Mouse (Mus musculus) kidney, postnatal 25 days (tissue): Measurements from ENCODE around the gene Krtap3-2.
"Not testable (repeated sequence)": the region's sequence is repeated elsewhere in the genome, so short reads cannot be mapped to it uniquely, and the experiment has no call there.

Experiments
- DNase-seq, 2 experiments: peaks; one replicate each; pipeline ENCODE4 v3.0.0; 2021; ENCODE audit warnings: mixed read lengths in 2 of 2

Gene Krtap3-2

DNA sequence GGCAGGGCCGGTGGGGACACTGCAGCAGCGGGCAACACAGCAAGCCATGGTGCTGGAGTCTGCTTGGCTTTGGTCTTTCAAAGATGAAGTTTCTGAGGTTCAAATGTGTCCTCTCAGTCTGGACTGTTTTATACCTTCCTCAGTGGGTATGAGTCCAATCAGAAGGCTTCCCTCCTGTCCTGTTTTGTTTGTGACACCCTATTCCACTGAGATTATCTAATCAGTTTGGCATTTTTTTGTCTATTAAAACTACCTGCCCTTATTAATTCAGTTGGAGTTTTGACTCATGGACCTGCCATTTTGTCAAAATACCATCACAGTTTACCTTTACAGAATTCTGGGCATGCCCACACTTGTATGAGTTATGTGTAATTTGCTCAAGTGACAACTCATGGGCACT, at the start of gene Krtap3-2:
TSS of gene Krtap3-2 (minus strand) at position 101 of the 400 bp plus-strand sequence.
- DNase-seq, result no peak

DNA sequence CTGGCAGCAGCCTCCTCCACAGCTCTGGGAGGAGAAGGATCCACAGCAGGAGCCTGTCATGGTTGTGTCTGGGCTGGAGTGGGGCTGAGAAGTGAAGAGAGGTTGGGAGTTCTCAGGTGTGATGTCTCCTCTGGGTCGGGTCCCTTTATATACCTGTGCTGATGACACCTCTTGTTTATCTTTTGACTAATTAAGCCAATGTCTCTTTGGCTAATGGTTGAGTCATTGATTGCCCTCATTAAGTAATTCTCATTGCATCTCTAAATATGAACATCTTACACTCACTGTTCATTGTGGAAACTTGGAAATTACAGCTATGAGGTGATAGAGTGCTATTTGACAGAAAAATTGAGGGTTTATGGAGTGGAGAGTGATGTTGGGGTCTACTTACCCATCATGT, 46.6 kb upstream of the Krtap3-2 start, which contains the start of gene Gm11938:
TSS of gene Gm11938 (minus strand) at position 101 of the 400 bp plus-strand sequence.
- not testable (repeated sequence) for DNase-seq

DNA sequence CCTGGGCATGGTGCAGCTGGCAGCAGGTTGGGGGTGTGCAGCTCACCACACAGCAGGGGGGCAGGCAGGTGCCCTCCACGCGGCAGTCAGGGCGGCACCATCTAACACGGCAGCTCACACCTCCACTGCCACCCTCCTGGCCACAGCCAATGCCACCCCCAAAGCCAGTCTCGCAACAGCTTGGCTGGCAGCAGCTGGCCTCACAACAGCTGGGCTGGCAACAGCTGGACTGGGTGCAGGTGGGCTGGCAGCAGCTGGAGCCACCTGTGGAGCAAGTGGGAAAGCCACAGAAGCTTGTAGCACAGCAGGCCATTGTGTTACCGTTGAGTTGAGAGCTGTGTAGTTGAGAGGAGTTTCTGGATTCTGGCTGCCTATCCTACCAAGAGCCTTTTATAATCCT, 41.1 kb upstream of the Krtap3-2 start, which contains the start of gene Krtap9-3:
TSS of gene Krtap9-3 (minus strand) at position 364 of the 400 bp plus-strand sequence.
- not testable (repeated sequence) for DNase-seq

DNA sequence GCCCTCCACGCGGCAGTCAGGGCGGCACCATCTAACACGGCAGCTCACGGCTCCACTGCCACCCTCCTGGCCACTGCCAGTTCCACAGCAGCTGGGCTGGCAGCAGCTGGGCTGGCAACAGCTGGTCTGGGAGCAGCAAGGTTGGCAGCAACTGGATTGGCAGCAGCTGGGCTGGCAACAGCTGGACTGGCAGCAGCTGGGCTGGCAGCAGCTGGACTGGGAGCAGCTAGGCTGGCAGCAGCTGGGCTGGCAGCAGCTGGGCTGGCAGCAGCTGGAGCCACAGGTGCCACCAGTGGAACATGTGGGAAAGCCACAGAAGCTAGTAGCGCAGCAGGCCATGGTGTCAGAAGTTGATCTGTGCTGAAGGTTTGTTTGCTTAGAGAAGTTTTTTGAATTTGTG, 34.3 kb upstream of the Krtap3-2 start, which contains the start of gene Krtap1-3:
TSS of gene Krtap1-3 (minus strand) at position 359 of the 400 bp plus-strand sequence.
- no peak for DNase-seq

DNA sequence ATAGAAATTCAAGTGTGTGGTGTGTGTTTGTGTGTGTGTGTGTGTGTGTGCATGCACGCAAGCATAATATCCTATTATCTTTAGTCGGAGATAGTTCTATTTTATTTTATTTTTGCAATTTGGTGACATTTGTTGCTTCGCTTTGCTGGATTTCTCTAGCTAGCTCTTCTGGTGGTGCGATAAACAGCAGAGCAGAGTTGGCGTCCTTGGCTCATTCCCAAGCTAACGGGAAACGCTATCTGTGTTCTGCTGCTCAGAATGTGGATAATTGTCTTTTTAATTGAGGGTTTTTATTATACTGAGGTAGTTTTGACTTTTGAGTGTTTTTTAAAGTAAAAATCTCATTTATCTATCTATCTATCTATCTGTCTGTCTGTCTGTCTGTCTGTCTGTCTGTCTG, 28.4 kb upstream of the Krtap3-2 start:
- DNase-seq, result no peak

DNA sequence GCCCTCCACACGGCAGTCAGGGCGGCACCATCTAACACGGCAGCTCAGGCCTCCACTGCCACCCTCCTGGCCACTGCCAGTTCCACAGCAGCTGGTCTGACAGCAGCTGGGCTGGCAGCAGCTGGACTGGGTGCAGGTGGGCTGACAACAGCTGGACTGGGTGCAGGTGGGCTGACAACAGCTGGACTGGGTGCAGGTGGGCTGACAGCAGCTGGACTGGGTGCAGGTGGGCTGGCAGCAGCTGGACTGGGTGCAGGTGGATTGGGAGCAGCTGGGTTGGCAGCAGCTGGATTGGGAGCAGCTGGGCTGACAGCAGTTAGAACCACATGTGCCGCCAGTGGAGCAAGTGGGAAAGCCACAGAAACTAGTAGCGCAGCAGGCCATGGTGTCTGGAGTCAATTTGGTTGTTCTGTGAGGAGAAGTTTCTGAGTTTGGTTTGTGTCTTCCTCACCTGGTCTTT, 26.6 kb upstream of the Krtap3-2 start, which contains the start of gene Krtap1-4:
TSS of gene Krtap1-4 (minus strand) at position 410 of the 460 bp plus-strand sequence.
- DNase-seq, result no peak

DNA sequence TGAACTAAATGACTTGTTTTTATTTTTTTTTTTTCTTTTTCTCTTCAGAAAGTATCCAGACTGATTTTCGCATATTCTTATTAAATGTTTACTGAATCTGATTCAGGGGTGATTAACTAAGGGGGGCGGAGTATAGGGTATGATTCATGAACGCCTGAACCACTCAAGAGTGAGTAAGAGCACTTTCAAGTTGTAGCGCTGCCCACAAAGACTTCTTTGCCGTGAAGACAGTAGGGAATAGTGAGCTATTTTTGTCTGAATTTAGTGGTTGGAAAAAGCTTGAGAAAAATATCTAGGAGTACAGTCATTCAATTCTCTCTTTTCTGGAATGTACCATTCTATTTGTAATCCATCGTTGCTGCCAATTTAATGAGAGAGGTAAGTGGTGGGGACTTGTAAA, 24.9 kb upstream of the Krtap3-2 start:
- no peak for DNase-seq

DNA sequence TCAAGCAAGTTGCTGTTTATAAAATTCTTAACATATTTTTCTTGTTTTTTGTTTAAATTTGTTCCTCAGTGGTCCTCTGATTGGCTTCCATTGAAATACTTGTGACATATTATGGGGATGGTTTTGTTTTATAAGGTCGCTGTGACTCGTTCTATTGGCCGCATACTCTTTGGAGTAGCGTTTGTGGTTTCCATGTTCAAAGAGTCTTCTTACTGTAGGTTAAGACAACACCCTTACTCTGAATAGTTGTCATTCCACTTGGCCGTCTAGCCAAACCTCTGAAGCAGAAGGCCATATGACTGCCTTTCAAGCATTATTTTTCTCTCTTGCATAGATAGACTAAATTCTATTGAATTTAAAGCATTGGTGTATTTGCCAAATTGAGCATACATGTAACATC, 24.4 kb upstream of the Krtap3-2 start:
- DNase-seq, result no peak

DNA sequence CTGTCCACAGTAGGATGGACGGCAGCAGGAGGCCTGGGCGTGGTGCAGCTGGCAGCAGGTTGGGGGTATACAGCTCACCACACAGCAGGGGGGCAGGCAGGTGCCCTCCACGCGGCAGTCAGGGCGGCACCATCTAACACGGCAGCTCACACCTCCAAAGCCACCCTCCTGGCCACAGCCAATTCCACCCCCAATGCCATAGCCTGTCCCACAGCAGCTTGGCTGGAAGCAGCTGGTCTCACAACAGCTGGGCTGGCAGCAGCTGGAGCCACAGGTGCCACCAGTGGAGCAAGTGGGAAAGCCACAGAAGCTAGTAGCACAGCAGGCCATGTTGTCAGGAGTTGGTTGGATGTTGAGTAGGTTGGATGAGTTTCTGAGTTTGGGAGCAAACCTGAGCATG, 24.0 kb upstream of the Krtap3-2 start, which contains the start of gene Krtap1-5:
TSS of gene Krtap1-5 (minus strand) at position 381 of the 400 bp plus-strand sequence.
- DNase-seq, result no peak

DNA sequence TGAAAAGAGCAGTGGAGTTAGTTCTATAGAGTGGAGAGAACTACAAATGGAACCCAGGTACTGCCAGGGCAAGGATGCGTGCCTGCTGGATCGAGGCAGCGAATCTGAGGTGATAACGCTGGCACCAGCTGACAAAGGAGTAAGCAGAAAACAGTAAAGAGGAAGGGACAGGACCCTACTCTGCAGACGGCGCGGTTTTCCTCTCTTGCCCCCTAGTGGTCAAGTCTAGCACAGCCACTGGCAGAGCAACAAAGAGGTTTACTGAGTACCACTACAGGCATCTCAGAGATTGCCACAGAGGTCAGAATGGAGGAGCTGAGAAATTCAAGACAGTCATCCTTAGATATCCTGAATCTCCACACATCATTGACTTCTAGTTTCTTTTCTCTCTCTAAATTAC, 17.5 kb upstream of the Krtap3-2 start:
- DNase-seq, result peak; percentile 66 to 77

DNA sequence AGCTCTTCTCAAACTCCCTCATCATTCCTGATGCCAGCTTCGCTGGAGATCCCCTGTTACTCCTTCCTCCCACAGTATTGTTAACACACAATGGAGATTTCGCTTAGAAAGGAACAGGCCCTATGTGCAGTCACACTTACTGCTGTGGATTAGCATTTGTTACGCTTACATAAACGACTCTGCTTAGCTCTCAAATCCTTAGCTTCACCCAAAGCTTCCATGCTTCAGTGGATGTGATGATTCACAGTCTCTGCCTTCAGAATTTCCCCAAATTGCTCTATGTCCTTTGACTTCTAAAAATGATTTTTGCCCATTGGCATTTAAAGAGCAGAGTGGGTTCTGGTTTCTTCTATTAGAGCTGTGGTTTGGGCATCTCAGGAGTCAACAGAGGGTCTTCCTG, 16.5 kb upstream of the Krtap3-2 start:
- no peak for DNase-seq

DNA sequence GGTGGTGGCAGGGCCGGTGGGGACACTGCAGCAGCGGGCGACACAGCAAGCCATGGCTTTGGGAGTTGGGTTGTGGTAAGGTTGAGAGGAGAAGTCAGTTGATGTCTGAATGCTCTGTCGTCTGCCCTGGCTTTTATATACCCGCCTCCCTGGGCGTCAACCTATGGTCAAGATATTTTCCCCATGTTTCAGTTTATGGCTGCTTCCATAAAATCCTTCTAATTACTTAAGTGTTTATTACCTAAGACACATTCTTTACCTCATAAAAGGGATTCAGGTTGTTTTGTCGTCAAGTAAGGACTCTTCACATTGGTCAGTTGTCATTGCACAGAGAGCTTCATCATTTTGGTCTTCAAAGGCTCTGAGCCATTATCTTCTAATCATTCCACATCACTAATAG, 9.9 kb upstream of the Krtap3-2 start, which contains the start of gene Krtap3-1:
TSS of gene Krtap3-1 (minus strand) at position 101 of the 400 bp plus-strand sequence.
- no peak for DNase-seq

DNA sequence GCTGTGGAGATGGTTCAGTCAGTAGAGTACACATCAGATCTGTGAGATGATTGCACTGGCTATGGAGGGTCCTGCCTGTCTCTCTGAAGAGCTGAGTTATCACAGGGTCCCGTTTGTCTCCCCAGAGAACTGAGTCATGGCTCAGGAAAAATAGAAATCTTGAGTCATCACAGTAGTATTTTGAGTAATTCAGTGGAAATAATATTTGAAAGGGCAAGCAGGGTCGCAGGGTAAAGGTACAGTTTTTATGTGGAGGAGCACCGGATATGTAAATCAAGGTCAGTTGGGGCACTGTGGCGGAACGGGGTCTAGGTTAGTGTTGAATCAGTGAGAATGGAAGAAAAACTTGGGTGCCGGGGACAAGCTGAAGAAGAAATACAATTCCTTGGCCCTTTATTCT, 5.9 kb upstream of the Krtap3-2 start:
- DNase-seq, result no peak

DNA sequence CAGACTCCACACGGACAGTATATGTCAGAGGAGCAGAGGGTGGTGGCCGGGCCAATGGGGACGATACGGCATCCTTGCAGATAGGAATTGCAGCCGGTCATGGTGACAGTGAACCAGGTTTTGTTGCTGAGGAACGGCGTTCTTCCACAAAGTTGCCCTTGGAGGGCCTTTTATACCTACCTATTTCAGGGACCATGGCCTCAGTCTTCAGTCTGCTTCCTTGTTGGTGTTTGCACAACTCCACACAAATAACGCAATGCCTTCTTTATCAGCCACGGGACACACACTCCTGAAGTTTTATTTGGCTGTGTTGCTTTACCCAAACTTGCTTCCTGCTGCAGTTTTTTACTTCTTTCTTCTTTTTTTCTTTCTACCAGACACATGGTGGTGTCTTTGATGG, 2.7 kb upstream of the Krtap3-2 start, which contains the start of gene Gm11939:
TSS of gene Gm11939 (minus strand) at position 101 of the 400 bp plus-strand sequence.
- no peak for DNase-seq

DNA sequence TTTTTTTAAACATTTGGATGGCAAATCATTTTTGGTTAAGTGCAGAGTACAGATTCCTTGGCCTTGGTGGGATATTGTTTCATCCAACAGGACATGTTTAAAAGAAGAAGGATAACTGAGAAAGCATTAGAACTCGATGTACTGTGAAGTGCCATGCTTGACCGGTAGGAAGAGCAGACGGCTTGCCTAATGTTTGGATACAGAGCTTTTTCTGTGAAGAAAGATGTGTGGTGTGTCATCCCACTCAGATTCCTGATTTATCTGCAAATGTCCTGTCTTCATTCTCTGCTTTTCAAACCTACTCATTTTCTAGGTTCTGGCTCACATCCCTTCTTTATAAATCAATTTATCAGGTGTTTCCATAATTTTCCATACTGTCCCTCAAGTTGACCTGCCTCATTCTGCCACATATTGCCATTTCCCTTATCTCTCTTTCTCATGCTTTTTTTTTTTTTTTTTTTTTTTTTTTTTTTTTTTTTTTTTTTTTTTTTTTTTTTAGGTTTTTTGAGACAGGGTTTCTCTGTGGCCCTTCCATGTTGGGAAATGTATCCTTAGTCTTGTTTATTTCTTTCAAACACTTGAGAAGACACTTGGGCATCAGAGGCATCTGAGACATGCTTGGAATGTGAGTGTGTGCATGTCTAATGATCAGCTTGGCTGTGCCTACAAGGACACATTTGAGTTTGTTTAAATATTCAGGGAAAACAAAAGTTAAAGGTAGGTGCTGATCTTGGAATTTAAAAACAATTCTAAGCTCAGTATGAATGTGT, 1.5 kb upstream of the Krtap3-2 start:
- no peak for DNase-seq

DNA sequence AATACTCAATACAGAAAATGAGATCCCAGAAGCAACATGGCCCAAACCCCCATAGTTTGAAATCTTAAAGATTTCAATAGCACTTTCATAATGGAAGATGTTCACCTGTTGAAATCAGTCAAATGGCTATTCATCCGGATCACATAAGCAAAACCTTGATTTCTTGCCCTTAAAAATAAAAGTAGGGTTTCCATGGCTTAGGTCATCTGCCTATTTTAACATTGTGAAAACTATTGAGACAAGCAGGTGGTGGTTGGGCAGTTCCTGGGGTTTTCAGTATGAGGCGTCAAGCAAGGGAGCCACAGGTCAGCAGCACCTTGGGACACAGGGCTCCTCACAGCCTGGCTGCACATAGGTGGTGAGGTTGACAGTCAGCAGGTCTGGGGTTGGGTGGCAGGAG, 458 bp downstream of the Krtap3-2 start:
- no peak for DNase-seq

DNA sequence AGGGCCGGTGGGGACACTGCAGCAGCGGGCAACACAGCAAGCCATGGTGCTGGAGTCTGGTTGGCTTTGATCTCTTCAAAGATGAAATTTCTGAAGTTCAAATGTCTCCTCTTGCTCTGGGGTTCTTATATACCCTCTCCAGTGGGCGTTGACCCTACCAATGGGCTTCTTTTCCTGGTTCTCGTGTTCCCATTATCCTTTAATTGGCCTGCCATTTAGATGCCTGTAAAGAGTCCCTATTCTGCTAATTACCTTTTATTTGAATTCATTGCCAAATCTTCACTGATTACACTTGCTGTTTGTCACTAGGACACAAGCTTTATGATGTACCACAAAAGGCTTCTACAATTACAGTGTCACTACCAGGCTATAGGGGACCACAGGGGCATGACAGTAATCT, 5.9 kb downstream of the Krtap3-2 start, which contains the start of gene Krtap3-3:
TSS of gene Krtap3-3 (minus strand) at position 101 of the 400 bp plus-strand sequence.
- no peak for DNase-seq

DNA sequence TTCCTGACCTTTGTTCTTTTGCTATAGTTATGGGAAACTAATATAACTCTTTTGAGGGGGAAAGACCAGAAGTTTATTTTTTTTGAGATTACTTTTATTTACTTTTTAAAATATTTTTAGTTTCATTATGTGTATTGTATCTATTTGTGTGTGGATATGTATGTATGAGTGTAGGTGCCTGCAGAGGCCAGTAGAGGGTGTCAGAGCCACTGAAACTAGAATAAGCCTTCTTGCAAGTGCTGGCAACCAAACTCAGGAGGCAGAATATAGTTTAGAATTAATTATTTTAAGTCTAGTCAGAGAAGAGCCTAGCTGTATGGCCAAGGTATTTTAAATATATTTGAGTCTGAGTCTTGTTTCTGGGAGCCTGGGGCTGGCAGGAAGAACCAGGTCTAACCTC, 8.8 kb downstream of the Krtap3-2 start:
- DNase-seq, result no peak

DNA sequence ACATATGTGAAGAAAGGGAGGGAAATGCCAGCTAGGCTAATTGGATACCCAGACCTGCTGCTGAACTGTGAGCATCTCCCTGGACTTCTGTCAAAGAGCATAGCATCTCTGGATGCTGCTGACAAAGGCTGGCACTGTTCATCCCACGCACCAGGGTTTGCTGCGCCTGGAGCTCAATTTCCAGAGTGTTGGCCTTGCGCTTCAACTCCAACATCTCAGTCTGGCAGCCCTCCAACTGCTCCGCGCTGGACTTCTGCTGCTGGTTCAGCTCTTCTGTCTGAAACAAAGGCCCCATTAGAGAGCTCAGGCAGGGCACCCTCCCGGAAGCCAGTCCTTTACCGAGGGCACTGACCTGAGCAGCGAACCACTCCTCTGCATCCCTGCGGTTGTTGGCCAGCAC, 16.9 kb downstream of the Krtap3-2 start:
- DNase-seq, result peak; percentile 56

DNA sequence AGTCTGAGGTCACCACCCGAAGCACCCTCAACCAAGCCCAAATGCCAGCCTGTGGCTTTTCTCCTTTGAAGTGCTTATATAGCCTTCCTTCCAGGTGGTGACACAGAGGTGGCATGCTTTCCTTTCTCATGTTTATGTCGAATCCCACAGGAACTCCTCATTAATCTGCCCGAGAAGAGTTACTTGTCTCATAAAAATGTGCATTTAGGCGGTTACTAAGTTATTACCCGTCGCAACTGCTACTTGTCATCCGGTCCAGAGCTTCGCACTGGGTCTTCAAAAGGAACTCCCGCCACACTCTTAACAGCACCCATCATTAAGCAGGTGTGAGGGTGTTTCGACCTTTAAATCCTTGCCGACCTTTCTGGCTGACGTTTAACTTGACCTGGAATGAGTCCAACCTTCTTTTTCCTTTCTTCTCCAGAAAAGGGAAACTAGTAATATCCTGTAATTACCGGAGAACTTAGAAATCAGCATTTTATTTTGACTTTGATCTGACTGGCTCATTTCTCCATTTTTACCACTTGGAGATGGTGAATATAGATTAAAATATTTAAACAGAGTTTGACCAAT, 35.3 kb downstream of the Krtap3-2 start, which contains the start of gene Krt39:
TSS of gene Krt39 (minus strand) at position 51 of the 573 bp plus-strand sequence.
- no peak for DNase-seq

DNA sequence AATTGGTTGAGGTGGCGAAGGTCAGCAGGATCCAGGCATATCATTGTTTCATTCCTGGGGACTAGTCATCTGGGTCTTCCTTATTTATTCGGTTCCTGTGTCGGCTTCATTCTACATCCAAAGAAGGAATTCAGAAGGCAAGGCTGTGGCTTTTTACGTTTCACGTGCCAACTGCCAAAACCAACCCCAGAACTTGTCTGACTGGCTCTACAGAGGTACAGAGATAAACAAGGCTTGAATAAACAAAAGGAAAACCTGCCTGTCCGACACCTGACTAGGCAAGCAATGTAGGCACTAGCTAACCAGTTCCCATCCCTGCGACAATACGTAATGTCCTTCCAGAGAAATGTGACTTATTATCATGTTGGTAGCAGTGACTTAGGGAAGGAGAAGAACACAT, 42.6 kb downstream of the Krtap3-2 start:
- DNase-seq, result no peak
